Mouse (Mus musculus) liver, embryonic 13.5 days (tissue): Measurements from ENCODE around the gene Inpp4b. TPM values are rescaled to one million over a fixed set of nuclear protein-coding genes. Genes with fewer than 3 reads are reported as not detected.

Experiments used
- ATAC-seq: fragments of 200-750 bp; cut with Nextera tagmentation; 2 replicates; pipeline ENCODE4 v1.8.0; 2017; ENCODE audit warnings: low read depth, mild to moderate bottlenecking, moderate number of reproducible peaks, moderate library complexity
- DNase-seq: peaks from one replicate; pipeline ENCODE4 v3.0.0; 2022
- H3K27ac ChIP-seq: fragments of 300-500 bp; sonication (generic); 2 replicates; pipeline ENCODE4 v1.5.1; 2015; ENCODE audit warnings: moderate library complexity, mild to moderate bottlenecking, inconsistent platforms
- H3K27me3 ChIP-seq: fragments of 300-500 bp; sonication (generic); 2 replicates; pipeline ENCODE4 v1.6.1; 2015; ENCODE audit warnings: mild to moderate bottlenecking, inconsistent platforms
- H3K36me3 ChIP-seq: fragments of 300-500 bp; sonication (generic); 2 replicates; pipeline ENCODE4 v1.6.1; 2015; ENCODE audit warnings: mild to moderate bottlenecking, inconsistent platforms
- H3K4me1 ChIP-seq: fragments of 300-500 bp; sonication (generic); replicated peaks from 2 replicates; pipeline ENCODE4 v1.6.1; 2015; ENCODE audit warnings: inconsistent platforms
- H3K4me2 ChIP-seq: fragments of 300-500 bp; sonication (generic); 2 replicates; pipeline ENCODE4 v1.6.1; 2015; ENCODE audit warnings: inconsistent platforms, mild to moderate bottlenecking, moderate library complexity
- H3K4me3 ChIP-seq: fragments of 300-500 bp; sonication (generic); replicated peaks from 2 replicates; pipeline ENCODE4 v1.5.1; 2015; ENCODE audit warnings: mild to moderate bottlenecking, inconsistent platforms
- H3K9ac ChIP-seq: fragments of 300-500 bp; sonication (generic); 2 replicates; pipeline ENCODE4 v1.6.1; 2015; ENCODE audit warnings: mild to moderate bottlenecking, inconsistent platforms
- H3K9me3 ChIP-seq: fragments of 300-500 bp; sonication (generic); replicated peaks from 2 replicates; pipeline ENCODE4 v1.6.1; 2016; ENCODE audit warnings: inconsistent platforms
- WGBS: fragments of 180-500 bp; shearing (Covaris S2); methylation state at CpG from one replicate; pipeline ENCODE4 v1.1.7; 2015; ENCODE audit not compliant: insufficient replicate concordance; 5-methylcytosine and 5-hydroxymethylcytosine counted together
- polyA plus RNA-seq: library from polyadenylated mRNA; unstranded; fragments of >200 nt; fragmentation: Nextera tagmentation; extraction: Ambion mirVana; gene quantifications from 2 replicates; pipeline ENCODE4 v1.2.1, GENCODE M21; 2015

Gene Inpp4b
- polyA plus RNA-seq, 1 experiment from 2014 or later: 2.2 TPM

GRCm38 (mm10) chr8:81814742-81815141 is 472.4 kb downstream of the Inpp4b start:
- H3K9me3 ChIP-seq: no peaks in the 10 kb centered on the region
- 42% methylated on average over 3 of the region's 3 CpGs for WGBS
- no peak overlapping the region for H3K9ac ChIP-seq
- DNase-seq (no peak), ATAC-seq (no peak)
- no peak overlapping the region for H3K4me2 ChIP-seq
- 0 out of 2 replicates have a peak, but pooled peaks cover 2% of the 10 kb centered on the region for H3K4me1 ChIP-seq
- no peak overlapping the region for H3K4me3 ChIP-seq
- H3K27ac ChIP-seq: no peak overlapping the region
- H3K36me3 ChIP-seq: no peaks in the 10 kb centered on the region
- no peaks in the 10 kb centered on the region for H3K27me3 ChIP-seq

- Histone ChIP-seq H3K27ac (no peak overlapping the region), H3K4me1 (0 out of 2 replicates have a peak, but pooled peaks cover 2% of the 10 kb centered on the region), H3K4me3 (no peak overlapping the region), H3K36me3 (no peaks in the 10 kb centered on the region), H3K4me2 (no peak overlapping the region), H3K9ac (no peak overlapping the region), H3K9me3 (no peaks in the 10 kb centered on the region), H3K27me3 (no peaks in the 10 kb centered on the region)
- ATAC-seq (no peak), DNase-seq (no peak)
- 45% methylated on average over 4 of the region's 4 CpGs for WGBS
Measured at GRCm38 (mm10) chr8:81815551-81815950, 473.2 kb downstream of the Inpp4b start.

GRCm38 (mm10) chr8:81823121-81823520 is 480.8 kb downstream of the Inpp4b start:
- no peaks in the 10 kb centered on the region for H3K4me1 ChIP-seq
- no peak overlapping the region for H3K9ac ChIP-seq
- 75% methylated on average over 1 of the region's 1 CpGs for WGBS
- no peaks in the 10 kb centered on the region for H3K9me3 ChIP-seq
- H3K27ac ChIP-seq: no peak overlapping the region
- no peaks in the 10 kb centered on the region for H3K27me3 ChIP-seq
- no peak overlapping the region for H3K4me3 ChIP-seq
- DNase-seq: no peak
- no peak for ATAC-seq
- H3K36me3 ChIP-seq: no peaks in the 10 kb centered on the region
- no peak overlapping the region for H3K4me2 ChIP-seq

GRCm38 (mm10) chr8:81824975-81825374 is 482.6 kb downstream of the Inpp4b start:
- H3K27me3 ChIP-seq: no peaks in the 10 kb centered on the region
- DNase-seq (no peak), ATAC-seq (no peak)
- no peak overlapping the region for H3K4me3 ChIP-seq
- no peak overlapping the region for H3K4me2 ChIP-seq
- 47% methylated on average over 2 of the region's 2 CpGs for WGBS
- H3K9ac ChIP-seq: no peak overlapping the region
- H3K4me1 ChIP-seq: no peaks in the 10 kb centered on the region
- H3K9me3 ChIP-seq: no peaks in the 10 kb centered on the region
- no peak overlapping the region for H3K27ac ChIP-seq
- H3K36me3 ChIP-seq: no peaks in the 10 kb centered on the region

- no peak overlapping the region for H3K27ac ChIP-seq
- H3K27me3 ChIP-seq: no peaks in the 10 kb centered on the region
- ATAC-seq (no peak), DNase-seq (no peak)
- H3K4me1 ChIP-seq: no peaks in the 10 kb centered on the region
- no peaks in the 10 kb centered on the region for H3K9me3 ChIP-seq
- no peak overlapping the region for H3K4me3 ChIP-seq
- H3K9ac ChIP-seq: no peak overlapping the region
- no peaks in the 10 kb centered on the region for H3K36me3 ChIP-seq
- H3K4me2 ChIP-seq: no peak overlapping the region
- 39% methylated on average over 2 of the region's 2 CpGs for WGBS
Measured at GRCm38 (mm10) chr8:81826406-81826805, 484.1 kb downstream of the Inpp4b start.

- H3K27ac ChIP-seq: no peak overlapping the region
- ATAC-seq: no peak
- no peaks in the 10 kb centered on the region for H3K27me3 ChIP-seq
- no peak overlapping the region for H3K9ac ChIP-seq
- H3K4me2 ChIP-seq: no peak overlapping the region
- no peak for DNase-seq
- WGBS: 62% methylated on average over 2 of the region's 2 CpGs
- no peak overlapping the region for H3K4me3 ChIP-seq
- H3K9me3 ChIP-seq: no peaks in the 10 kb centered on the region
- H3K36me3 ChIP-seq: no peaks in the 10 kb centered on the region
- H3K4me1 ChIP-seq: no peaks in the 10 kb centered on the region
Measured at GRCm38 (mm10) chr8:81827306-81827913, 485.1 kb downstream of the Inpp4b start.

GRCm38 (mm10) chr8:81831430-81831829 is 489.1 kb downstream of the Inpp4b start:
- no peak overlapping the region for H3K4me3 ChIP-seq

GRCm38 (mm10) chr8:81833852-81834251 is 491.5 kb downstream of the Inpp4b start:
- H3K4me3 ChIP-seq: no peak overlapping the region
- no peak overlapping the region for H3K27ac ChIP-seq
- DNase-seq (no peak), ATAC-seq (no peak)
- no peak overlapping the region for H3K4me2 ChIP-seq
- H3K27me3 ChIP-seq: no peaks in the 10 kb centered on the region
- H3K4me1 ChIP-seq: no peaks in the 10 kb centered on the region
- no peaks in the 10 kb centered on the region for H3K9me3 ChIP-seq
- H3K36me3 ChIP-seq: no peaks in the 10 kb centered on the region
- no peak overlapping the region for H3K9ac ChIP-seq

More at GRCm38 (mm10) chr8:81831430-81831829, 489.1 kb downstream of the Inpp4b start:
- Histone ChIP-seq H3K9ac (no peak overlapping the region), H3K27ac (no peak overlapping the region), H3K4me1 (no peaks in the 10 kb centered on the region), H3K9me3 (no peaks in the 10 kb centered on the region), H3K36me3 (no peaks in the 10 kb centered on the region), H3K27me3 (no peaks in the 10 kb centered on the region), H3K4me2 (no peak overlapping the region)
- DNase-seq: no peak
- no peak for ATAC-seq

GRCm38 (mm10) chr8:81840512-81840911 is 498.2 kb downstream of the Inpp4b start:
- Histone ChIP-seq H3K4me1 (no peaks in the 10 kb centered on the region), H3K27me3 (no peaks in the 10 kb centered on the region), H3K4me3 (no peak overlapping the region), H3K9me3 (no peaks in the 10 kb centered on the region), H3K27ac (no peak overlapping the region), H3K36me3 (no peaks in the 10 kb centered on the region), H3K9ac (no peak overlapping the region), H3K4me2 (no peak overlapping the region)
- ATAC-seq: no peak
- DNase-seq: no peak

GRCm38 (mm10) chr8:81844104-81844982 is 502.0 kb downstream of the Inpp4b start:
- no peaks in the 10 kb centered on the region for H3K36me3 ChIP-seq
- no peak overlapping the region for H3K27ac ChIP-seq
- no peaks in the 10 kb centered on the region for H3K27me3 ChIP-seq
- no peaks in the 10 kb centered on the region for H3K9me3 ChIP-seq
- no peak overlapping the region for H3K9ac ChIP-seq
- no peak overlapping the region for H3K4me3 ChIP-seq
- ATAC-seq (no peak), DNase-seq (no peak)
- no peaks in the 10 kb centered on the region for H3K4me1 ChIP-seq
- WGBS: 71% methylated on average over 10 of the region's 10 CpGs
- H3K4me2 ChIP-seq: no peak overlapping the region

- no peak for DNase-seq
- Histone ChIP-seq H3K9me3 (no peaks in the 10 kb centered on the region), H3K36me3 (no peaks in the 10 kb centered on the region), H3K4me1 (no peaks in the 10 kb centered on the region), H3K27me3 (no peaks in the 10 kb centered on the region), H3K4me3 (no peak overlapping the region), H3K27ac (no peak overlapping the region), H3K9ac (no peak overlapping the region), H3K4me2 (no peak overlapping the region)
- 69% methylated on average over 2 of the region's 2 CpGs for WGBS
- no peak for ATAC-seq
Measured at GRCm38 (mm10) chr8:81847929-81848328, 505.6 kb downstream of the Inpp4b start.

GRCm38 (mm10) chr8:81849976-81850375 is 507.6 kb downstream of the Inpp4b start:
- H3K4me2 ChIP-seq: no peak overlapping the region
- H3K27me3 ChIP-seq: no peaks in the 10 kb centered on the region
- H3K4me3 ChIP-seq: no peak overlapping the region
- no peaks in the 10 kb centered on the region for H3K9me3 ChIP-seq
- no peaks in the 10 kb centered on the region for H3K4me1 ChIP-seq
- H3K9ac ChIP-seq: no peak overlapping the region
- WGBS: 53% methylated on average over 1 of the region's 1 CpGs
- H3K27ac ChIP-seq: no peak overlapping the region
- no peaks in the 10 kb centered on the region for H3K36me3 ChIP-seq
- ATAC-seq (no peak), DNase-seq (no peak)
